Mouse (Mus musculus) ES-E14 (cell line): ENCODE measurements at regions not wholly inside any gene's neighbourhood (a gene's known extent, or its start where the extent isn't known, plus 50 kb on each side); places are given as distances from the start of the nearest gene placed in this dataset.
A peak's percentile ranks its signal among the peaks of the same experiment; 100 is the strongest.

ENCODE experiments used
- DNase-seq: peaks from one replicate; pipeline ENCODE4 v3.0.0-alpha.2; 2013; ENCODE audit warnings: low read depth, low spot score
- H3K27ac ChIP-seq: 2 replicates; pipeline ENCODE4 v1.5.1; 2012; ENCODE audit warnings: low read depth, mild to moderate bottlenecking, low read length, moderate library complexity, mixed read lengths; ENCODE audit not compliant: poor library complexity, insufficient read depth, severe bottlenecking
- H3K36me3 ChIP-seq: 2 replicates; pipeline ENCODE4 v1.6.1; 2012; ENCODE audit warnings: mild to moderate bottlenecking, low read length, moderate library complexity, mixed read lengths; ENCODE audit not compliant: control insufficient read depth, poor library complexity, insufficient read depth, severe bottlenecking
- H3K4me1 ChIP-seq, 2 experiments: fragments of 150-350 bp in 1 of 2; sonication (generic) in 1 of 2; 2 replicates each; pipeline ENCODE4 v1.6.1; 2012; ENCODE audit warnings: low read length in 2 of 2, mild to moderate bottlenecking in 1 of 2, mixed read lengths in 1 of 2; ENCODE audit not compliant: control insufficient read depth in 2 of 2, insufficient read depth in 2 of 2, poor library complexity in 1 of 2
- H3K4me3 ChIP-seq, 2 experiments: fragments of 150-350 bp in 1 of 2; sonication (generic) in 1 of 2; 2 replicates each; pipeline ENCODE4 v1.5.1; 2012; ENCODE audit warnings: low read length in 2 of 2, low read depth in 1 of 2, mild to moderate bottlenecking in 1 of 2, mixed read lengths in 1 of 2; ENCODE audit not compliant: insufficient read depth in 1 of 2, poor library complexity in 1 of 2, severe bottlenecking in 1 of 2
- H3K9ac ChIP-seq: 2 replicates; pipeline ENCODE4 v1.6.1; 2012; ENCODE audit warnings: low read depth, mild to moderate bottlenecking, low read length, mixed read lengths; ENCODE audit not compliant: poor library complexity, insufficient read depth, severe bottlenecking
- H3K9me3 ChIP-seq: fragments of 150-350 bp; sonication (generic); 2 replicates; pipeline ENCODE4 v1.6.1; 2012; ENCODE audit warnings: low read depth, mild to moderate bottlenecking, low read length; ENCODE audit not compliant: control insufficient read depth, insufficient read depth
- CHD2 ChIP-seq: IDR thresholded peaks from 2 replicates; pipeline ENCODE4 v1.6.1; 2014; ENCODE audit warnings: mild to moderate bottlenecking, low read depth, low read length, inconsistent platforms
- HCFC1 ChIP-seq: IDR thresholded peaks from 2 replicates; pipeline ENCODE4 v1.6.1; 2012; ENCODE audit warnings: low read length, inconsistent platforms, borderline replicate concordance; ENCODE audit not compliant: insufficient read depth
- MAFK ChIP-seq: IDR thresholded peaks from 2 replicates; pipeline ENCODE4 v1.6.1; 2014; ENCODE audit warnings: mild to moderate bottlenecking, low read depth, low read length, inconsistent platforms; ENCODE audit not compliant: insufficient read depth
- ZC3H11A ChIP-seq: IDR thresholded peaks from 2 replicates; pipeline ENCODE4 v1.6.1; 2012; ENCODE audit warnings: low read depth, mild to moderate bottlenecking, inconsistent platforms, low read length, borderline replicate concordance
- ZNF384 ChIP-seq: IDR thresholded peaks from 2 replicates; pipeline ENCODE4 v1.6.1; 2012; ENCODE audit warnings: low read depth, low read length, inconsistent platforms
- in situ Hi-C, 2 experiments: fragments of 600-800 bp; cut with MboI; formaldehyde crosslinking; loops; one replicate each; pipeline ENCODE4 v1.15.1; 2025; ENCODE audit warnings: low sequenced_read_pairs in 2 of 2, inconsistent platforms in 1 of 2; ENCODE audit not compliant: unreplicated experiment in 2 of 2

GRCm38 (mm10) chr6:49893113-49893512 lies 70.6 kb downstream of the Npy start:
- Histone ChIP-seq H3K27ac (no peak overlapping the region), H3K9me3 (no peaks in the 10 kb centered on the region), H3K4me1 (no peaks in the 10 kb centered on the region), H3K36me3 (no peaks in the 10 kb centered on the region), H3K9ac (no peak overlapping the region), H3K4me3 (no peak overlapping the region)
- TF ChIP-seq MAFK (no peak), CHD2 (no peak), ZNF384 (no peak), HCFC1 (no peak), ZC3H11A (no peak)
- DNase-seq = no peak
- in situ Hi-C loops = no loop called here

- H3K9ac ChIP-seq = no peak overlapping the region
- in situ Hi-C loops = no loop called here
Measured at GRCm38 (mm10) chr6:49899146-49899545, 76.6 kb downstream of the Npy start.

GRCm38 (mm10) chr6:49901512-49901911 lies 79.0 kb downstream of the Npy start:
- no peaks in the 10 kb centered on the region for H3K36me3 ChIP-seq
- in situ Hi-C loops = no loop called here
- no peak for DNase-seq
- H3K4me3 ChIP-seq = no peak overlapping the region
- H3K9ac ChIP-seq = no peak overlapping the region
- no peak for TF ChIP-seq CHD2
- TF ChIP-seq ZC3H11A = no peak
- no peak for TF ChIP-seq MAFK
- TF ChIP-seq HCFC1 = no peak
- no peak for TF ChIP-seq ZNF384
- H3K27ac ChIP-seq = no peak overlapping the region
- H3K9me3 ChIP-seq = no peaks in the 10 kb centered on the region
- H3K4me1 ChIP-seq = no peaks in the 10 kb centered on the region

More at GRCm38 (mm10) chr6:49899146-49899545, 76.6 kb downstream of the Npy start:
- no peak for TF ChIP-seq ZNF384
- TF ChIP-seq ZC3H11A = no peak
- no peak for TF ChIP-seq HCFC1
- no peak for TF ChIP-seq MAFK
- TF ChIP-seq CHD2 = no peak
- H3K4me3 ChIP-seq = no peak overlapping the region
- no peaks in the 10 kb centered on the region for H3K4me1 ChIP-seq
- H3K36me3 ChIP-seq = no peaks in the 10 kb centered on the region
- H3K9me3 ChIP-seq = no peaks in the 10 kb centered on the region
- H3K27ac ChIP-seq = no peak overlapping the region
- DNase-seq = peak; percentile 0

GRCm38 (mm10) chr6:49904001-49904400 lies 81.5 kb downstream of the Npy start:
- H3K9me3 ChIP-seq = no peaks in the 10 kb centered on the region
- no peaks in the 10 kb centered on the region for H3K36me3 ChIP-seq
- no peak overlapping the region for H3K27ac ChIP-seq
- no peak for DNase-seq
- no peaks in the 10 kb centered on the region for H3K4me1 ChIP-seq
- H3K9ac ChIP-seq = no peak overlapping the region
- in situ Hi-C loops = no loop called here
- TF ChIP-seq MAFK (no peak), ZC3H11A (no peak), HCFC1 (no peak), CHD2 (no peak), ZNF384 (no peak)
- no peak overlapping the region for H3K4me3 ChIP-seq

GRCm38 (mm10) chr6:49906456-49906855 lies 83.9 kb downstream of the Npy start:
- Histone ChIP-seq H3K9ac (no peak overlapping the region), H3K4me1 (no peaks in the 10 kb centered on the region), H3K27ac (no peak overlapping the region), H3K36me3 (no peaks in the 10 kb centered on the region), H3K4me3 (no peak overlapping the region), H3K9me3 (no peaks in the 10 kb centered on the region)
- TF ChIP-seq ZNF384 (no peak), MAFK (no peak), CHD2 (no peak), HCFC1 (no peak), ZC3H11A (no peak)
- DNase-seq = no peak
- in situ Hi-C loops = no loop called here
